Mouse (Mus musculus): ENCODE results near the gene Usp2. TPM values are rescaled to one million over a fixed set of nuclear protein-coding genes. Genes with fewer than 3 reads are reported as not detected.

Gene Usp2
- total RNA-seq, 2 experiments from 2014 or later: 96.7 to 121 TPM

DNA sequence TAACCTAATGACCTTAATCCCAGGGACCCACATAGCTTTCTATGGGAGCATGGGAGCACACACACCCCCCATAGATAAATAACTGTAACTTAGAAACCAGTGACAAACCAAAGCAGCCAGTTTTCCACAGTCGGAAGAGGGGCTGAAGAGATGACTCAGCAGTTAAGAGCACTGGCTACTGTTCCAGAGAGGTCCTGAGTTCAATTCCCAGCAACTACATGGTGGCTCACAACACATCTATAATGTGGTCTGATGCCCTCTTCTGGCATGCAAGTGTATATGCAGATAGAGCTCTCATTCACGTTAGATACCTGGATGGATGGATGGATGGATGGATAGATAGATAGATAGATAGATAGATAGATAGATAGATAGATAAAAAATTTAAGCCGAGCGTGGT lies 49.4 kb downstream of the Usp2 start:
- no peak for DNase-seq (ENCODE audit: low spot score in 2 of 2)

DNA sequence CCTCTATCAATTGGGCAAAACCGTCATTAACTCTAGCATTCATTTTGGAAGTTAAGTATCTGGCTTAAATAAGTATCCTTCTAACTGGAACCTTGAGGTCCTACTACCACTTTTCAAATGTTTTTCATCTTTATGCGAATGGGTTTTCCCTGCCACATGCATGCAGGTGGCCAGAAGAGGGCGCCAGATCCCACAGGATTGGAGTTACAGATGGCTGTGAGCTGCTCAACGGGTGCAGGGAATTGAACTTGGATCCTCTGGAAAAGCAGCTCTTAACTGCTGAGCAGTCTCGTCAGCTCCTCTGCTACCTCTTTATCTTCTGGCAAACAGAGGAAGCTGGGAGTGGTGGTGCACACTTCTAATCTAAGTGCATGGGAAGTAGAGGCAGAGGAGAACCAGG lies 52.2 kb downstream of the Usp2 start:
- DNase-seq (ENCODE audit: low spot score in 2 of 2): peak in 1 of 2 experiments; percentile 24

DNA sequence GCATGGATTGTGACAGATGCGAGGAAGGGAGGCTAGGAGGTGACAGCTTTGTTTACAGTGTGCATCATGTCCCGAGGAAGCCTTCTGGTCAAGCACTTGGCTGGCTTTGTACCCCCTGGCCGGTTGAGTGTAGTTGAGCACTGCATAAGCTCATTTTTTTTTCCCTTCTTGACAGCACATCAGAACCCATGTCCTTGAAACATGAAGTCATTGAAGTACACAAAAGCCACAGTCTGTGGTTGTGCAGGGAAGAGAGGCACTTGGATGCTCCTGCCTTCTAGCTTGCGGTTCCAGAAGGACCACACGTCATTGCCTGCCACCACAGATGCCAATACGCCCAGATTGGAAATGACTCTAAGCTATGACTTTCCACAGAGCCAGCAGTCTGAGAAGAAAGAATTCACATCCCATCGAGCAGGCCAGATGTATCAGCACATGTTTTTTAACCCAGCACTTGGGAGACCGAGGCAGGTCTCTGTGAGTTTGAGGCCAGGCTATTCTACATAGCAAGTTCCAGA lies 53.2 kb downstream of the Usp2 start:
- no peak for DNase-seq (ENCODE audit: low spot score in 2 of 2)

DNA sequence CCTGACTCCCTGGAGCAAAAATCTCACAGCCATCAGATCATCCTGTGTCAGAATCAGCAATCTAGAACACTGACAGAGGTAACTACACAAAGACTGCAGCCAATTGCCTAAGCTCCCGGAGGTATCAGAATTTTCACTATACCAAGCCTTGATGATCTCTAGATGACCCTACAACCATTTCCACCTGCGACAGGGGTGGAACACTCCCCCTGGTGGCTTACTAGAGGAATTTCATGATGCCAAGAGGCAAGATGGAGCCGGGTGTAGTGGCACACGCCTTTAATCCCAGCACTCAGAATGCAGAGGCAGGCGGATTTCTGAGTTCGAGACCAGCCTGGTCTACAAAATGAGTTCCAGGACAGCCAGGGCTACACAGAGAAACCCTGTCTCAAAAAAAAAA lies 57.5 kb downstream of the Usp2 start:
- DNase-seq (ENCODE audit: low spot score in 2 of 2): no peak

DNA sequence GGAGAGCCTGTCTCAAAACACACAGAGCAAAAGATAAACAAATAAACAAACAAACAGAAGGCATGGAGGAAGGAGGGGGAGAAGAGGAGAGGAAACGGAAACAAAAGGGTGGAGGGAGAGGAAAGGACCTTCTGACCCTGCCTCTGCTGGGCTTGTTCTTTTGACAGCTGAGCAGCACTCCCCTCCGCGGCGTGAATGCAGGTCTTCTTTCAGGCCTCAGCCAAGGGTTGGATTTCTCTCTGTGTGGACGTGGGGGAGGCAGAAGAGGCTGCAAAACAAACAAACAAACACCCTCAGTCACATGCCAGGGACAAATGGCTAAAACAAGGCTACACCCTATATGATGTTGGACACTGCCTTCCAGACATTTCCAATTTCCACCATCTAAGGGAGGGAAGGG lies 58.2 kb downstream of the Usp2 start:
- DNase-seq (ENCODE audit: low spot score in 2 of 2): peak in 1 of 2 experiments; percentile 14

DNA sequence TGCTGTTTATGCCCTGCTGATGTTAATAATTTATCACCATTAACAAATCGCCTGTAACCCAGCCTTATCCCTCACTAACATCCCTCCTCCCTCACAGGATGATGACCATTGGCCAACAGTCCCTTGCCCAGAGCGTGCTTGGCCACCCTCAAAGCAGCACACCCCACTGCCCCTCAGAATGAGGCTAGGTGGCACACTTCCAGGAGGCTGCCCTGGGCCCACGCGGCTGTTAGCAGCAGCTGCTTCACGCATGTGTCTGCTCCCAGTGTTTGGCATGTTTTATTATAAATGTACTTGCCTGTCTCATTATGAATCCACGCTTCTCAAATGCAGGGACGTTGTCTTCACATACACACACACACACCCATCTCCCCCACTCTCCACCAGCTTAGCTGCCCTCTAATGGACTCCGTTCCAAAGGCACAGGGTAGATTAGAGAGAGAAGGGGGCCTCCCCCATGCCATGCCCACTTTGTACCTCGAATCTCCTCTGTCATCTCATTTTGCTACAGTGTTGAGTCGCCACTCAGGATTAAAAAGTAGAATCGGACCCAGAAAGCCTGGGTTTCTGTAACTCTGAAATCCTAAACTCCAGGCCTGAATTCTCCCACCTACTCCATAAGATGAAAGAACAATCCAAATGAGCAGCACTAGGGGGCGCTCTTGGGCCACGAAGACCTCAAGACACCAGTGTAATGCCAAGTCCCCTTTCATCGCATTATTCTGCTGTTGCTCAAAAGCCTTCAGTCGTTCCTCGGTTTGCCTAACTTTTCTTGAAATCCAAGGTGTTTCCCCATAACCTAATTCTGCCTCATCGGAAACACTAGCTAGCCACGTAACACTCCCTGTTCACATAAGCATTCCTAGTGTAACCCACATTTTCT lies 59.0 kb downstream of the Usp2 start:
- peak; percentile 74 to 87 for DNase-seq (ENCODE audit: low spot score in 2 of 2)

DNA sequence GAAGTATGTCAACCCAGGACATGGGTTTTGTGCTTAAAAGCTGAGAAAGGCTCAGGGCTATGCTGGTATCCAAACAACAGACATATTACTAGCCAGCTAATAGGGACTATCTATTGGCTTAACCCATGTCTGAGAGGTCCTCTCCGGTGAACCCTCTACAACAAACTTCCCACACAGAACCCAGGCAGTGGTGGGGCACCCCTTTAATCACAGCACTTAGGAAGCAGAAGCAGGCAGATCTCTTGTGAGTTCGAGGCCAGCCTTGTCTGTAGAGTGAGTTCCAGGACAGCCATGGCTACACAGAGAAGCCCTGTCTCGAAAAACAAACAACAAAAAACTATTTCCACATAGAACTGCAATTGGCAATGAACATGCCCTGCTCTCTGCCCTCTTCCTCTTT lies 59.9 kb downstream of the Usp2 start:
- peak in 1 of 2 experiments; percentile 7 for DNase-seq (ENCODE audit: low spot score in 2 of 2)

DNA sequence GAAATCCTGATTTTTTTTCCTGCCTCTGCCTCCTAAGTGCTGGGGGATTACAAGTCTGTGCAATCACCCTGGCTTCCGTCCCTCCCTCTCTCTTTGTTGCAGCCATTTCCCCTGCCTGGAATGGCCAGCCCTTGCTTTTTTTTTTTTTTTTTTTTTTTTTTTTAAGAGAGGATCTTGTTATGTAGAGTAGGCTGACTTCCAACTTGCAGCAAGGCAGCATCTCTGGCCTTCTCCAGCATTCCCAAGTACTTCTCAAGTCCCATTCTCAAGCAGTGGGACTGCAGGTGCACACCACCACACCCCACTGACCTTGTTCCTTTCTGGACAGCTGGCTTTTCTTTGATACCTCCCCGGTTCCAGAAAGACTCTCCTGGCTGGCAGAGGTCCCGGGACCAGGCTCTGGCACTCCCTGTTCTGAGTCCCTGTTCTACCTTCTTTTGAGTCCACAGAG lies 60.6 kb downstream of the Usp2 start:
- peak in 1 of 2 experiments; percentile 8 for DNase-seq (ENCODE audit: low spot score in 2 of 2)

DNA sequence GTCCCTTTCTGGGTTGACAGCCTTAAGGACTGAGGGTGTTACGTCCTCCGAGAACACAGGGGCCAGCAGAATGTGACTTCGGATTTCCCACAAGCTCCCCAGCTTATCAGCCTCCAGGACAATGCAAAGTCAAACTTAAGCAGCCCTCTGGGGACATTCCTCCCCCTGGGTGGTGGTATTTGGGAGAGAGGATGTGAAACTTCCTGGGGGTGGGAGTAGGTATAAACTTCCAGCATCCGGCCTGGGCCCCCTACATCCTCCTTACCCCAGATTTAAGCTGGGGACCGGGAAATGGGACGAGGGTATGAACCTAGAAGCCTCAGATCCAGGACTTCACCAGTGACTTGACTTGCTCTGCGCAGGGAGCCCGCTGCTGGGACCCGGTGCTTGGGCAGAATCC lies 62.8 kb downstream of the Usp2 start:
- no peak for DNase-seq (ENCODE audit: low spot score in 2 of 2)

DNA sequence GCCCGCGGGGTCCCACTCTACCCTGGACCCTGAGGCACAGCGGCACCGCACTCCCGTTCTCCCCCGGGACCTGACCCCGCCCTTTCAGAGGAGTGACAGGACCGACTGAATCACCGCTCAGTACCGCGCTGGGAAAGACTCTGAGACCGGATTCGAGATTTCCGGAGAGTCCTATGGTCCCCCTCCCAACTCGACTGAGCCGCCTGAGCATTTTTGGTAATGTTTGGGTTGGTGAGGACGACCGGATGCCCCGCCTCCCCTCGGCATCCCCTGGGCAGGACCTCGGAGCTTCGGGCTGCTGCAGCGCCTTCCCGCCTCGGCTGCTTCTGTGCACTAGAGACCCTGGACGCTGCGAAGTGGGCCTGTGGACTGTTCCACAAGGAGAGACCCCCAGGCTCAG lies 63.2 kb downstream of the Usp2 start:
- peak; percentile 37 to 69 for DNase-seq (ENCODE audit: low spot score in 2 of 2)

DNA sequence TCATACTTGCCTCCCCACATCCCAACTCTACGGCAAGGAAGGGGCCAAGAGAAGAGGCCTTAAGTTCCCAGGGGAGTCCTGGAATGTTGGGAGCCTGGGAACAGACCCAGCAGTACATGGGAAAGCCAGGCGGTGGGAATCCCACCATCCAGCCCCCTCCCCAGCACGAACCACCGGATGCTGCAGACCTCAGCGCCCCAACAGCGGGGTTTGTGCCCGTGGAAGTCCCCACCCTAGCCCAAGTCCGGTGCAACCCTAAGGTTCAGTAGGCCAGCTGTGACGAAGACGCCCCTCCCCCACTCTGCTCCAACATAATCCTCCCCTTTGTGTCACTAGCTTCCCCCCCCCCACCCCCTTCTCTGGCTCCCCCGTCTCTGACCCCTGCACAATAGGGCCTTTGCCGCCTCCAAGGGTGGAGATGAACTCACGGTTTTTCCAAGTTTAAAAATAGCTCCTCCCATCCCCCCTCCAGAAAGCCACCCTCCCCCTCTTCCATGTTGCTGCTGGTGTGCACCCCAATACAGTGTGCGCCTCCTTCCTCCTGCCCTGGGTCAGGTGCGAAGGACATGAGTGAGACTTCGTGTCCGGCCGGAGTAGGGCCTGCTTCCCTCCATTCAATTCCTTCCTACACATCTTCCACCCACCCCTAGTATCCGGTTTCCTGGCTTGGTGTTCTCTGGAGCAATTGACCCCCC lies 63.9 kb downstream of the Usp2 start:
- DNase-seq (ENCODE audit: low spot score in 2 of 2): peak in 1 of 2 experiments; percentile 57

DNA sequence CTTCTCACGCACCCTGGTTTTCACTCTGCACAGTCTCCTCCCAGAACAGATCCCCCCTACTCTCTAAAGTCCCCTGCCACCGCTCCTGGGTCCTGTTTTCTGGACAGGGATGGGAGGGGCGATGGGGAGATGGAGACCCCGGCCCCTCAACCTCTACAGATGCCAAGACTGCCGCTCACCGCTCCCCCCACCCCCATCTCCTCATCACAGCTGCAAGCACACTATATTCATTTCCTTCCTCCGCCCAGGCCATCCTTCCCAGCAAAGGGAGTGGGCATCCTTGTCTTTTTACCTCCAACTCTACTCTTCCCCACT lies 64.4 kb downstream of the Usp2 start:
- DNase-seq (ENCODE audit: low spot score in 2 of 2): peak in 1 of 2 experiments; percentile 8

DNA sequence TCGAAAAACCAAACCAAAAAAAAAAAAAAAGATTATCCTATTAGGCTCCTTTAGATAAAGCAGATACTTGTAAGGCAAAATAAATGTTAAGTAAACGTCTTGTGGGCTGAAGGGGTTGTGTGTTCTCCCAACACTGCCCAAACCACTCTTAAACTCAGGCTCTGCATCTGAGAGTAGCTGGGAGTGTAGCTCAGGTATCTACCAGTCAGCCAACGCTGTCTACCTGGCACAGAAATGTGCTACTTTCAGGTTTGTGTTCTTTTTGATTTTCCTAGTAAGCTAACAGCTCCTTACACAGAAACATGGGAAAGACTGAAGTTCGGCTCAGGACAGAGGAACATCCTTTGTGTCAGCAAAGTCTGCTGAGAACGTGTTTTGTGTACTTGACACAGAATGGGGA lies 65.4 kb downstream of the Usp2 start:
- DNase-seq (ENCODE audit: low spot score in 2 of 2): no peak

DNA sequence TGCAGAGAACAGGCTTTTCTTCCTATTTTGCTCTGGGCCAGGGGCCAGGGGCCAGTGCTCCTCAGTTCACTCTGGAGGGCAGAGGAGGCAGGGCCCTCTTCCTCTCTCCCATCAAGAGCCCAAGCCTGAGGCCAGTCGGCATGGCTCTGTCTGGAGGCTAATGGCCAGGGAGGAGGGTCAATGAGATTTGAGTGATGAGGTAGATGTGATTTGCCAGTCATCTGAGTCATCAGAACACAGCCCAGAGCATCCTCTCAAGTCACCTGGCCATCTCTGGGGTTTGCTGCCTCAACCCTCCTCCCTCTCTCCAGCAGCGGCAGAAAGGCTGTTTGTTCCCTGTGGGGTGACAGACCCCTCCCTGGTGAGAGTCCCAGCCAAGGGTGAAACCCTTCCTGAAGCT lies 66.5 kb downstream of the Usp2 start:
- peak in 1 of 2 experiments; percentile 11 for DNase-seq (ENCODE audit: low spot score in 2 of 2)

DNA sequence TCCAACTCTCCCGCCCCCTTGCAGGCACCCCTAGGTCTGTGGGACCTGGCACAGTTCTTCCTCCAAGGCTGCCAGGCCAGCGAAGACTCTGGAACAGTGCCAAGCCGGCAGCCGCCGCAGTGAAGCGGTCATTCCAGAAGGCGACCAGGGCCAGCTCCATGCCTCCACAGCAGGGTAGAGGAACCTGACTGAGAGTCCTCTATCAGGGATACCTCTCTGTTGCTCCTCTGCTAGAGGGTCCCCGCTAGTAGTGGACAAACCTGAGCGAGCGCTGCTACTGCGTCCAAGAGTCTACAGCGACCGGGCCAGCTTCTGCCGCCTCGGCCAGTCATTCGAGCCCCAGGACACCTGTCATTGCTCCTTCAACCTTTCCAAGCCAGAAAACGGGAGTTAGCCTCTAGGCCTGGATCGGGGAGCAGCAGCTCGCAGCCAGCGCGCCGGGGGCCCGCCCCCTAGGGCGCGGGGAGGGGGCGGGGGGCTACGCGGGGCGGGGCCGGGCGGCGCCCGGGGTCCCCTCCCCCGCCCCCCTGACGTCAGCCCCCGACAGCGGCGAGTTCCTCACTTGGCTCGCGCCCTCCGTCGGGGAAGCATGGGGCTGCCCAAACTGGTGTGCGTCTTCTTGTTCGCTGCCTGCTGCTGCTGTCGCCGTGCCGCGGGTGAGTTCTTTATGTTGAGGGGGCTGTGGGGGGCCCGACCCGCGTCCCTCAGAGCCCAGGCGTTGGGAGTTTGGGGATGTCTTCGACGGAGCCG lies 67.5 kb downstream of the Usp2 start, which contains the start of gene Mcam:
Gene Mcam, plus strand, starts transcription at position 369 of the 750 bp plus-strand sequence.
- peak; percentile 62 to 71 for DNase-seq (ENCODE audit: low spot score in 2 of 2)

DNA sequence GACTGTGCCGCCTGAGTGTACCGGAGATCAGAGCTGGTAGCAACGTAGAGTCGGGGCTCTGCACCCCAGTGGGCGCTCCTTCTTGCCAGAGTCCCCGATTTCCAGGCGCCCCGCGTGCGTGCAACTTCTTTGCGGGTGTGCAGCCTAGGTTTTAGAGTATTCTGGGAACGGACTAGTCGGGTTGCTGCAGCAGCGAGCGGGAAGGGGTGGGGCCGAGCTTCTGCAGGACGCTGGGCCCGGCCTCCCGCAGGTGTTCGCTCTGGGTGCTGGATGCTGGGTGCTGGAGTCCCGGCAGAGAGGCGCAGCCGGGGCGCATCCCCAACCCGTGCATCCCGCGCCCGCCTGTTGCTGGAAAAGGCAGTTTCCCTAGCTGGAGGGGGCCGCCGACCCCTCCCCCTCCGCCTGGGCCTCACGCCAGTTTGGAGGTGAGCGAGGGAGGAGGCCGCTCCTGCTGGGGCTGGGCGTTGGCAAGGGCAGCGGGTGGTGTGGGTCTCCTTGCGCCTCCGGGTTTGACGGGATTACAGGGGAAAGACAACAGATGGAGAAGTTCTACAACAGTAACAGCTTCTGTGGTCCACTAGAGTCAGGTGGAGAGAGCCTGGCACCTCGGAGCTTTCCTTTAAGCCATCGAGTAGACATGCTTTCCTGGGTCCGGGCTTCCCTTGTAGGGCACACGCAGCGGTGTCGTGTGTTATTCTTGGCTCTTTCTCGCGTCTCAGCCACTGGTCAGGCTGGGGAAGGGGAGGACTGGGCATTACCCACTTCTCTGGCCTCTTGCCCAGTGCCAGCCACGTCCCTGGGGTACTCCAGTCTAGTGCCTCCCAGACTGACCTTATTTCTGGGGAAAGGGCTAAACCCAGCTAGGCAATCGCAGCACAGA lies 68.3 kb downstream of the Usp2 start:
- DNase-seq (ENCODE audit: low spot score in 2 of 2): peak in 1 of 2 experiments; percentile 60

DNA sequence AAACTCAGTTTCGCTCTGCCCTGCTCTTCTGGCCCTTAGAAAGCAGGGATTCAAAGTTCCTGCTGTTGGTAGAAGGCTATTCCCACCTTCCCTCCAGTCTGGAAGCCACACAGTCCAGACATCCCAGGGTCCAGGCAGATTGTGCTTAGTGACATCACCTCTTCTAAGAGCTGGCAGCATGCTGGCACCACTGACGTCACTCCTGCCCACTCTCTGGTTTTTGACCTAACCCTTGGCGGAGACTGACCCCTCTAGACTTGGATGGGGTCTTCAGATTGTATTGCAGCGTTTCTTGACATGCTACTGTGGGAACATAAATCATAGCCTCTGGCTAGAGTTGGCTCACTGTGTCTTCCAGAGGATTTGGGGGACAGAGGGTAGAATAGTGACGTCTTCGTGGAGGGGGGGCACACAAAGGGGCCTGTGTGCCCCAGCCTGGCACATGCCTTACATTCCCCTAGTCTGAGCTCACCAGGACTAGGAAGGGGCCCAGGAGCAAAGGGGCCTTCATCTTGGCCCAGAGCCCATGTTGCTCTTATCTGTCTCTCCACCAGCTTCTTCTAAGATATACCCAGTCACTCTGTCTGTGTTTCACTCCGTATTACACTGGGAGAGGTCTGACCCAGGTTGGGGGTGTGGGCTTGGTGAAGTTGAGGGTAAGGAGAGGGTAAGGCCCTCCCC lies 69.0 kb downstream of the Usp2 start:
- DNase-seq (ENCODE audit: low spot score in 2 of 2): peak in 1 of 2 experiments; percentile 14

DNA sequence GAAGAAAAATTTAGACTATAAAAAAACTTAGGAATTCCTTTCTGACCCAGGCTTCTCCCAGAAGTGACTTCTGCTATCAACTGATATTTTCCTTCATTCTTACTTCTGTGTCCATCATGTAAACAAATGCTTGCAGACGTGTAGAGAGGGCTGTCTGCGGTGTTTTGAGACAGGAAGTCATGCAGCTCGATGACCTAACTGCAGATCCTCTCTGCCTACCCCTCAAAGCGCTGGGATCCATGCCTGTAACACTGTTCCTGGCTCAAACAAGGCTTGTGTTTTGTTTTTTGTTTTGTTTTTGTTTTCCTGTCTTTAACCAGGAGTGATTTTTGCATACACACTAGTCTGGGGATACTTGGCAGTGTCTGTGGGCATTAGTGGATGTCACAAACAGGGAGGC lies 71.0 kb downstream of the Usp2 start:
- DNase-seq (ENCODE audit: low spot score in 2 of 2): no peak

DNA sequence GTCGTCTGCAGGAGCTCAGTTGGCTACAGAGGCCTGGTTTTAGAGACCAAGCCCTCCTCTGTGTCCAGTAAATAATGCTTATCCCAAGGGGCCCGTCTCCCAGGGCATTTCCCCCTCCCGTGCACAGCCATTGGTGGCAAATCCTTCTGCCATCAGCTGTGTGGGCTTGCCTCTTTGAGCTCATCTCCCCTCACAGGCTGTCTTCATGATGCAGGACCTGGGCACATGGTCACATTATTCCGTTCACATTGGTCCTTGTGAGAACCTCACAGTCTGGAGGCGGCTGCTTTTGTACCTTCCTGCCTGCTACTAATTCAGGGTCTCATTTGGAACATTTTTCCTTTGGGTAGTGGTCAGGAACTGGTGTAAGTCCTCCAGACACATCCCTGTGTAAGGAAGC lies 75.1 kb downstream of the Usp2 start:
- no peak for DNase-seq (ENCODE audit: low spot score in 2 of 2)

DNA sequence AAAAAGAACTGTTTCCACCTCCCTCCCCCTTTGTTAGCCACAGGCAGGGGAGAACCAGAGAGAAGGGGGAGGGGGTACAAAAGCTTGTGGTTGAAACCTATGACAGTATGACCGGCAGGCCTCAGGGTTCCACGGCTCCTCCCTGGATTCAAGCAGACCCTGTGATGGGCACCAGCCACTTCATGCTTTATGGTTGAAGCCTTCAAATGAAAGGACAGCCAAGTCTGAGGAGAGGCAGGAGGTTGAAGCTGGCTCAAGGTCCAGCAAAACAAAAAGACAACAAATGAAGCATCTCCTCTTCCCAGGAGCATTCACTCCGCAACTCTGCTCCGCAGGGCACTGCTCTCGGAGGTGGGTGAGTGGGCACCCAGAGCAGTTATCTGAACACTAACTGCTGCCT lies 76.6 kb downstream of the Usp2 start:
- no peak for DNase-seq (ENCODE audit: low spot score in 2 of 2)

Measured in gastrocnemius, postnatal 4 days (tissue).